Mouse (Mus musculus) layer of hippocampus, postnatal 14 days (tissue): ENCODE results near the gene Itpkc. TPM values are rescaled to one million over a fixed set of nuclear protein-coding genes. Genes with fewer than 3 reads are reported as not detected.
A peak's percentile ranks its signal among the peaks of the same experiment; 100 is the strongest.

Source experiments
- DNase-seq, 2 experiments: peaks; one replicate each; pipeline ENCODE4 v3.0.0; 2021 to 2022; ENCODE audit warnings: low spot score in 2 of 2, mixed read lengths in 1 of 2
- total RNA-seq, 2 experiments: library from RNA; stranded (reverse); gene quantifications; 2 replicates each; pipeline ENCODE4 v1.2.3; 2021

Gene Itpkc
- total RNA-seq, 2 experiments from 2014 or later: 7.3 to 8.0 TPM

DNA sequence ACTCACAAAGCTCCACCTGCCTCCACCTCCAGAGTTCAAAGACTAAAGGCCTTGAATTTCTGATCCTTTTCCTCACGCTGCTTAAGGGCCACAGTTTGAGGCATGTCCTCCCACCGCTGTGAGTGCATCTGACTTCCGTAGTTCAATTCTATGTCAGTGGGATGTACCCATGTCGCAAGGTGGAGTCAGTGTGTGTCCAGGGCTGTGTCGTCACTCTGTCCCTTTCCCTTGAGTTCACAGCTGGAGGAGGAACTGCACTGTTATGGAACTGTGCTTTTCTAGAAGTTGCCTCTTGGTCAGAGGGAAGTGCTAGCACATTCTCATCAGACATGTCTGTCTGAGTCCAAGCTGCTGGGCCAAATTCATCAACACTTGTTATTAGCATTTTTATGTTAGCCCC, 10.1 kb upstream of the Itpkc start:
- DNase-seq: no peak

DNA sequence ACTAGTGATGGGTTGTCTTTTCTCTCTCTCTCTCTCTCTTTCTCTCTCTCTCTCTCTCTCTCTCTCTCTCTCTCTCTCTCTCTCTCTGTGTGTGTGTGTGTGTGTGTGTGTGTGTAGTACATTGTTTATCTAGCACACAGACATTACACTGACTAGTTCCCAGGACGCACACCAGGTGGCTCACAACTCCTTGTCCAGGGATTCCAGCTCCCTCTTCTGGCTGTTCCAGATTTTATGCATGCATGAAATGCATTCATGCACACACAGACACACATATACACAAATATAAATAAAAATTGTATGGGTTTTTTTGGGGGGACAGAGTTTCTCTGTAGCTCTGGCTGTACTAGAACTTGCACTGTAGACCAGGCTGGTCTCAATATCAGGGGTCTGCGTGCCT, 9.1 kb upstream of the Itpkc start:
- DNase-seq: no peak

DNA sequence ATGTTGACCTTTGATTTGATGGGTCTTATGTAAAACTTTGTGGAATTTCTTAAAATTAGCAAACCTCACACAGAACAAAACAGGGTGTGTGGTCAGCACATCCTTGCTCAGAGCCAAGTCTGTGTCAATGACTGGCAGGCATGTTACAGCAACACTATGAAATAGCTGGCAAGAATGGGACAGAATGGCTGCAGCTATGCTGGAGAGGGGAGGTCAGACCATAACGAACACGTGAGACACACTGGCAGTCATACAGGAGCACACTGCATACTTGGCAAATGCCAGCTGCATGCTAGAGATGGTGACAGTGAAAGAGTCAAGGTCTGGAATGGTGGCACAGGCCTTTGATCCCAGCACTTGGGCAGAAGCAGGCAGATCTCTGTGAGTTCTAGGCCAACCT, 7.3 kb upstream of the Itpkc start:
- no peak for DNase-seq

DNA sequence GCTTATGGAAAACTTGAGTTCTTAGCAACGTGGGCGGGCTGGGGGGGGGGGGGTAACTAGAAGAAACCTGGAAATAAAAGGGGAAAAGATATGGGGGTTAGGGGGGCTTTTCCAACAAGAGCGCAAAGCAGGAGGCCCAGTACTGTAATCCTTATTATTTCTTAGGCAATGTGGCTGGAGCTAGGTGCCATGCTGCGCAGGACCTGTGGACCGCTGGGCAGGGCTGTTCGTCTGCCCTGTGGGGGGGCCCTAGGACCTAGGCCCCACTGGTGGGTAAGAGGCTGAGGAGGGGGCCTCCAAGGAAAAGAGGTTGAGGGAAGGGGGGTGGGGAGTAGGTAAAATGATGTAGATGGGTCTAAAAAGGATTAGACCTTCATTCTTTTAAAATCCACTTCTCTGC, 4.8 kb upstream of the Itpkc start:
- DNase-seq: no peak

DNA sequence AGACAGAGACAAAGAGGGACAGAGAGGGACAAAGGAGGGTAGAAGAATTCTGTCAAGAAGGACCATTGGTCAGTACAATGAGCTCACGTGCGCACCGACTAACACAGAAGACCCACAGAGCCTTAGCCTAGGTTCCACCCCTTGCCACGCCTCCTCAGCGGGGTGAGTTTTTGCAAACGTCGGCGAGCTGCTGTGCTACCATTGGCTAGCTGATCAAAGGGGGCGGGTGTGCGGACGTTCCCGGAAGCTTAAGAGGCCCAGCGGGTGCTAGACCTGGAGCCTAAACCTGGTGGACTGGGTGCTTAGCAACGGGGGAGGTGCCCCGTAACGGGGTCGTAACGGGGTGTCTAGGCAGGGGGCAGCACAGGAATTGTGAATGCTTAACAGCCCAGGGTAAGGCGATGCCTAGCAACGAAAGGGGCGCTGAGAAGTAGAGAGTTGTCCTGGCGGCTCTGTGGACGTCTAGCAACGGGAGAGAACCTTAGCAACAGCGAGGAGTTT, 4.4 kb upstream of the Itpkc start, which contains the start of gene Coq8b:
Coq8b (plus strand) TSS at position 243 of the 501 bp plus-strand sequence.
- peak; percentile 90 to 95 for DNase-seq

DNA sequence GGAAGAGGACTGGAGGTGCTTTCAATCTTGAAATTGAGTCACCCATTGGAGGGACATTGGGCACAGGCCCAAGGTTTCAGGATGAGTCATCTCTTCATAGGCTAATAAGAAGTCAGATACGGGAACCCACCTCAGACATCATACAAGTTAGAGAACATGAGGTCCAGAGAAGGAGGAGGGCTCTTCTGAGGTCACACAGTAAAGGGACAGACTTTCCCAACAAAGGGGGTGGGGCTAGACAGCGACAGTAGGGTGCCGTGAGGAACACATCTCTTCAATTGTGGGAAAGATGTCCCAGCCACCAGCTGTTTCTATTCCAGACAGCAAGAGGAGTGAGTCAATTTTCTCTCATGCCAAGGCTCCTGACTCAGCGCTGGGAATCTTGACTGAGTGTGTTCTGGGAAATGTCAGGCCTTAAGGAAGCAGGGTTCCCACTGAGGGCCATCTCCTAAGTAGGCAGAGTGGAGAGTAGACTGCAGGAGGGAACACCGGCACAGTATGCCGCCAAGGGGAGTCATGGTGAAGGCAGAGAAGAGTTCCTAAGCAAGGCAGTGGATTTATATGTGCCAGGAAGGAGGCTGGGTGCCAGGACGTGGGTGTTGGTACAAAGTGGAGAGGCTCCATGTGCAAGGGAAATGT, 3.4 kb upstream of the Itpkc start:
- DNase-seq: peak; percentile 63 to 77

DNA sequence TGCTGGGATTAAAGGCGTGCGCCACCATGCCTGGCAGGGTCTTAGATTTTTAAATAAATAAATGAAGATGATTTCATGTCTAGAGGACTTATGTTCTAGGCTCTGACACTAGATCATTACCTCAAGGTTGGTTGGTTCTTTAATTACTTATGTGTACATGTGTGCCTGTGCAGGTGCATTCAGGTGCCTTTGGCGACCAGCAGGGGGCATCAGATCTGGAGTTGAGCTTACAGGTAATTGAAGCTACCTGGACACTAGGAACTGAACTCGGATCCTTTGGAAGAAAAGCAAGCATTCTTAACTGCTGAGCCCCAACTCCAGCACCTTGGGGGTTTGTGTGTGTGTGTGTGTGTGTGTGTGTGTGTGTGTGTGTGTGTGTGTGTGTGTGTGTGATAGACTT, 2.3 kb upstream of the Itpkc start:
- DNase-seq: no peak

DNA sequence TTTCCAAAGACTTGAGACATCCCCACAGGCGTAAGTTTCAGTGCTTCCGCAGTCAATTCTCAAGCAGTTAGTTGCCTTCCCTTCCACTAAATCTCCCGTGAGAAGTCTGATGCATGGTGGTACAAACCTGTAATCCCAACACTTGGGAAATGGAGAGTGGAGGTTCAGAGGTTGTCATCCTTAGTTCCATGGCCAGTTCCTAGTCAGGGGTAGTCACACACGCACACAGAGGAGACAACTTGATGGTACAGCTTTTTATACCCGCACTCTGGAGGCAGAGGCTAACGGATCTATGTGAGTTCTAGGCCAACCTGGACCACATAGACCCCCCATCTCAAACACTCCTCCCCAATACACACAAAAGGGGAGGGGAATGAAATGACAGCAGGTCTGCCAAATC, 404 bp upstream of the Itpkc start:
- DNase-seq: no peak

DNA sequence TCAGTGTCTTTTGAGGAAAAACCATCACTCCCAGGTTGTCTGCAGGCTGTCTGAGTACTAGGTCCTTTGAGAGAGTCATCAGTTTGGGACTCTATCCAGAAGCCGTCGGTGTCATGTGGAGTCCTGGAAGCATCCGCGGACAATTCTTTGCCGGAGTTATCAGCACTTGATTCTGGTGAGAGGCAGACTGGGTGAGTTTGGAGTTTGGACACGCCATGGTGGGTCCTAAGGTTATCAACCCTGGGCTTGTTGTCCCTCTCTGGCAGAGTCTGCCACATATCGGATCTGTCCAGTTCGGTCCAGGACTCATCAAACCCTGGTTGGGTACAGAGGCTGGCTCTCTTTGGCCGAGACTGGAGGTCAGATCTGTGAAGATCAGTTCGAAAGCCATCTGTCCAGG, 785 bp downstream of the Itpkc start:
- DNase-seq: no peak

DNA sequence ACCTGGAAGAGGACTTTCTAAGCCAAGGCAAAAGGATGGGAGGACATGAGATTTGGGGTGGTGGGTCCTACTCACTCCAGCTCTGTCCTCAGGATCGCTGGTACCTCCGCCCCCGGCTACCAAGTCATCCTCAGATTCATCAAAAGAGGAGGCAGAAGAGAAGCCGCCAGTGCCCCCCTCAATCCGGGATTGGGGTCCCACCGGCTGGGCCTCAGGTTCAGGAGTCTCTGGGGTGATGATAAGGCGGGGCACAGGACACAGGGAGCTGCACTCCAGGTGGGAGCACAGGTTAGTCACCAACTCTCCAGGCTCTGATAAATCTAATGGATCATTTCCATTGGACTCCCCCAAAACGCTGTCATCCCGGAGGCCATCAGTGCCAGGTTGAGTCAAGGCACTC, 1.2 kb downstream of the Itpkc start:
- DNase-seq: no peak

DNA sequence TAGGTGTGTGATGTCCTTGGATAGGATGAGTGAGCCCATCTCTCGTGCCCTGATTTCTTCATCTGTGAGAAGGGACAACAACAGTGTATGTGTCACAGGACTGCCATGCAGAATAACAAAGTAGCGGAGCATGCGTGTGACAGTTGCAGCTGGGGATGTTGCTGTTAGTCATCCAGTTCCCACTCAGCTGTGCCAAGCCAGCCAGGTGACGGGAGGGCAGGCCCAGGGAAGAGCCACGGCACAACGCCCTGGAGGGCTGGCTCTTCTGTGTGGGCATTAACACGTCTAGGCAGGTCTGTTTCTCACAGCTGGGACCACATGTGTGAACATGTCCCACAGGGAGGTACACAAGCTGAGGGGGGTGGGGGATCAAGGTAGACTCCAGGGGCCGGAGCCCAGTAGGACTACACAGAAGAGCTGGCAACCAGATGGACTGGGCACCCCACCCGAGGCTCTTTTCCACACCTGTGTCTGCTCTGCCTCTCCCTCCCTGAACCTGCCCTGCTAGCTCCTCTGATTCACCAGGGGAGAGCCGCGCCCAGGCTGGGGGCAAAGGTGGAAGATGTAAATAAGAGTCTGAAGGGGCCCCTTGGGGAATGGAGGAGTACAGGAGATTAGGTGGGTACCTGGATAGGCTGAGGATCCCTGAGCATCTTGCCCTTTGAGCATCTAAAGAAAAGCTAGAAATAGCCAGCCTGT, 3.4 kb downstream of the Itpkc start:
- DNase-seq: no peak

DNA sequence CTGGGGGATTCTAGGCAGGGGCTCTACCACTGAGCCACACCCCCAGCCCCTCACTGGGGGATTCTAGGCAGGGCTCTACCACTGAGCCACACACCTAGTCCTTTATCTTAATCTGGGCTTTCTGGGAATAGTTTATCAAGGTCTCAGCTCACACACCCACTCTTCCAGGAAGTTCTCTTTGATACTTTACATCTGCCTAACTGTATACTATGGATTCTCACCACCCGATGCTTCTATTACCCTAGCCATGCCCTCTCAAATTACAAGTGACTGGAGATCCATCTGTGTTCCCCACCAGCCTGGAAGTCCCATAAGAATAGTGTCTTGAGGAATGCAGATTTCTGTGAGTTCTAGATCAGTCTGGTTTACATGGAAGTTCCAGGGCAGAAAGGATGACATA, 5.9 kb downstream of the Itpkc start:
- DNase-seq: no peak

DNA sequence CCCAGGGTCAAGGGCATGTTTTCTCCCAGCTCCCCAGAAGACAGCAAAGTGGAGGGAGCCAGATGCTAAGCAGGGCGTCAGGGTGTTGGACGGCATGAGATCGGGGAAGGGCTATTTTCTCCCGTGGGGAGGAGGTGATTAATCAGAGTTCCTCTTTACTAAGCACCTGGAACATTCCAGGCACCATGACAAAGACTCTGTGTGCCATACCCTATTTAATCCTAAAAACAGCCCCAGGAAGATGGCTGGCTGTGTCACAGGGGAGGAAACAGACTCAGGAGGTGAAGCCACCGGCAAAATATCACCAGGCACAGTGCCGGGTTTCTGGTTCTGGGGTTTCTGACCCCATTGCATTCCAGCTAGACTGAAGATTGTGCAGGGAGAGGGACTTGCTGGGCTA, 6.5 kb downstream of the Itpkc start:
- DNase-seq: no peak

DNA sequence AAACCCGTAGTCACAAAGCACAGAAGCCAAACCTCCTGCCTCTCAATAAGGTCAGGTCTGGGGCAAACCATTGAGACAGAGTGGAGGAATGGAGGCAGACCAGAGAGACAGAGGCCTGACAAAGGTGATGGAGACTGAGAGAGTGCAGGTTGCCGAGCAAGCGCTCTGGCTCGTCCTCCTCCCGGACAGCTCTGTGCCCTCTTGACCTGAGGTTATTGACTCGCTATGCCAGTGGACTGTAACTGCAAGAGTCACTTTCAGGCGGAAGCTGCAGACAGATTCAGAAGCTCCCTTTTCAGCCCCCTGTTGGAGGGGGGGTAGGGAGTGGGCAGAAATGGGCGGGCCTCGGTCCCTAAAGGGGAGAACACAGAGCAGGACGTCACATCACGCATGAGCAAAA, 8.5 kb downstream of the Itpkc start:
- DNase-seq: no peak

DNA sequence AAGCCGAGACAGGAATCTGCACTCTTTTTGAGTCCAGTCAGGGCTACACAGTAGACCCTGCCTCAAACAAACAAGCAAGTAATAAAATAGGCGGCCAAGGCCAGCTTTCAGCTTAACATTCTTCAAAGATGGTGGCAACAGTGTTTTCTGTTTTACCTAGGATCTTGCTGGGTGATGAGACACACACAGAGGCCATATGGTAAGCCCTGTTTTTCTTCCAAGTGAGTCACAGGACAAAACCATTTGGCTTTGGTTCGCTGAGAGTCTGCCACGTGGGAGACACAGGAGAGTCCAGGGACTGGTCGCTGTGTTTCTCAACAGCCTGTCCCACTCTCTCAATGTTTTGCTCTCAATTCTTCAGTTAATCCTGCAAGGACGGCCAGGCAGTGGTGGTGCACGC, 9.9 kb downstream of the Itpkc start:
- DNase-seq: no peak

DNA sequence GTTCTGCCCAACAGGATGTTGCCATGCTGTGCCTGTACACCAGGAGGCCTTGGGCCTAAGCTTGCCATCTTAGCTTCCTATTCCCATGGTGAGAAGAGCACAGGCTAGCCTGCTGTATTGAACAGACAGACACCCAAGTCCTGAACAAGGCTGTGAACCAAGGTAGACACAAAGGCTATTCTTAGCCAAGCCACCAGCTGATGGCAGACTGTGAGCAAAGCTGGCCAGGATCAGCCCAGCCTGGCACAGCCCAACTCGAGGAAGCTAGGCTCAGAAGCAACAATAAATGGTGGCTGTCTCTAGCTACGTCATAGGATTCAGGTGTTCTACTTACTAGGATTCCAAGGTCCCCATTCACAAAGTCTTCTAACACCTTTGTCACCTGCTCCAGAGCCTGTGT, 15.8 kb downstream of the Itpkc start:
- no peak for DNase-seq

DNA sequence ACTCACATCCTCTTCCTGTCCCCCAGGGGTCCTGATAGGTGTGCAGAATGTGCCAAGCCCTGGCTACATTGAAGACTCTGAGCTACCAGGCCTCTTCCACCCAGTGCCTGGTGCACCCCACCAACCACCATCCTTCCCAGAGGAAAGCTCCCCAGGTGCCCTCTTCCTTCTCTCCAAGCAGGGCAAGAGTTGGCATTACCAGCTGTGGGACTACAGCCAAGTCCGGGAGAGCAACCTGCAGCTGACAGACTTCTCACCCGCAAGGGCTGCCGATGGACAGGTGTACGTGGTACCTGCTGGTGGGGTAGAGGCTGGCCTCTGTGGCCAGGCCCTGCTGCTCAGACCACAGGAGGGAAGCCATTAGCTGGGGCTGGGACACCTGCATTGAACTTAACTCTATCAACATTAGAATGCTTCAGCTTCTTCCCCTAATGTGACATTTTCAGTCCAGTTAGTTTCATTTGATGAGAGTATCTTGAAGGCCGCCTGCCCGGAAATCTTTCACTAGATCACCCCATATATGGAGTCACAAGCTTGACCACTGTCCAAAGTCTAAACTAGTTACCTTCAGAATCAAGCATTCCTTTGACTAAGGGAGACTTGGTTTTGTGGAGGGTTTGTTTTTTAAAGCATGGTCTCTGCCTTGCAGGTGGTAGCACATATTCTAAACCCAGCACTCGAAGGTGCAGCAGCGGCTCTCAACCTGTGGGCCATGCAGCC, 24.6 kb downstream of the Itpkc start:
- DNase-seq: no peak

DNA sequence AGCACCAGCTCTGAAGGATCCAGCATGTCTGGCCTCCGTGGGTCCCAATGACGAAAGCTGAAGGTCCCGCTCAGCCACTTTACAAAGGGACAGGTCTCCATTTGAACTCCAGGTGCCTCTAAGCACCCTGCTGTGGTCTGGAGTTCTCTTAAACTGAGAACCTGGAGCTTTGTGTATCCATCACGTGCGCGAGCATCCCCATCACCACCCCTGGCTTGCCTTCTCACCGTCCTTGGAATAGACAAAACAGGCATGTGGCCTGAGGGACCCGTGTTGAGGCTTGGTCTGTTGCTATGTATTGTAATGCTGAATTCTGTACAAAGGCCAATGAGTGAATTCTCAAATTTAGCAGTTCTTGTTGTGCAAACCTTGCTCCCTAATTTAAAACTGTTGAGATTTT, 29.7 kb downstream of the Itpkc start:
- no peak for DNase-seq

DNA sequence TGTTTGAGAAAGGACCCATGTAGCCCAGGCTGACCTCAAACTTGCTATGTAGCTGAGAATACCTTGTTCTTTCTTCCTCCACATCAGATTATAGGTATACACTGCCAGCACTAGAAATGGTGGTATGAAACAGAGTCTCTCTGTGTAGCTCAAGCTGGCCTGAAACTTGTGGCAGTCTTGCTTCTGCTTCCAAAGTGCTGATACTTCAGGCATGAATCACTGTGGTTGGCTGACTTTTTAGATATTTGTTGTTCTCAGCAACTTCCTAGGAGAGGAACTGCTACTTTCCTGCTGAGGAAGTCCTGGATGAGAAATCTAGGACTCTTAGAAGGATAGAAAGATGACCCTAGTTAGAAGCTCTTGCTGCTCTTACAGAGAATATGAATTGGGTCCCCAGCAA, 30.1 kb downstream of the Itpkc start:
- no peak for DNase-seq

DNA sequence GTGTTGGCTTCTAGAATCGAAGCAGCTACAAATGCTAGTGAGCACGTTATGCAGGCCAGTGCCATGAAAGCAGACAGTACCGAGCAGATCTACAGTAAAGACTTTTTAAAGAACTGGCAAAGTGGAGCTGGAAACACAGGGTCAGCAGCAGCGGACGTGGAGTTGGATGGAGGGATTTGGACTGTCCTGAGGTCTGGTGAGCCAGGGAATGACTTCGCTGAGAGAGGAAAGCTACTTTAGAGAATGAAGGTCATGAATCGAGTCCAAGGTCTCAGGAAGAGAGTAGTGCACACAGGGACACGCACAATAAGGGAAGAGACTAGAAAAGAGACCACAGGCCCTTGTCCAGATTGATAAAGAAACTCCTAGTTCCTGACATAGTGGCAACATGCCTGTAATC, 30.8 kb downstream of the Itpkc start:
- DNase-seq: no peak

DNA sequence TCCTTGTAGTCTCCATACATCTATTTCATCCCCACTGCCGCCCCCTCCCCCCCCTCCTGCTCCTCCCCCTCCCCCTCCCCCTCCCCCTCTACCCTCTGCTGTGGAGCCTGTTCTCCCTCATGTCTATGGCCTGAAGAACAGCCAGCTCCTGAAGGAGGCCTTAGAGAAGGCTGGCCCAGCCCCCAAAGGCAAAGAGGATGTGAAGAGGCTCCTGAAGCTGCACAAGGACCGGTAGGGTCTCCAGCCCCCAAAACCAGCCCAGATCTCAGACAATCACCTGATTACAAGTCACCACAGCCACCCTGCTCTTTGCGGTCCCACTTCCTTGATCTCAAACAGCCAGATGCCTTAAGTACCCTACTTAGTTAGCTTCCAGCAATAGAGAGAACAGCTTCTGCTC, 31.3 kb downstream of the Itpkc start:
- DNase-seq: no peak
